Mouse (Mus musculus) embryo, embryonic 10 days (tissue): Measurements from ENCODE around the gene Nrf1.

Experiments
- DNase-seq: peaks from one replicate; pipeline ENCODE4 v3.0.0-alpha.2; 2015; ENCODE audit warnings: low spot score

Gene Nrf1

DNA sequence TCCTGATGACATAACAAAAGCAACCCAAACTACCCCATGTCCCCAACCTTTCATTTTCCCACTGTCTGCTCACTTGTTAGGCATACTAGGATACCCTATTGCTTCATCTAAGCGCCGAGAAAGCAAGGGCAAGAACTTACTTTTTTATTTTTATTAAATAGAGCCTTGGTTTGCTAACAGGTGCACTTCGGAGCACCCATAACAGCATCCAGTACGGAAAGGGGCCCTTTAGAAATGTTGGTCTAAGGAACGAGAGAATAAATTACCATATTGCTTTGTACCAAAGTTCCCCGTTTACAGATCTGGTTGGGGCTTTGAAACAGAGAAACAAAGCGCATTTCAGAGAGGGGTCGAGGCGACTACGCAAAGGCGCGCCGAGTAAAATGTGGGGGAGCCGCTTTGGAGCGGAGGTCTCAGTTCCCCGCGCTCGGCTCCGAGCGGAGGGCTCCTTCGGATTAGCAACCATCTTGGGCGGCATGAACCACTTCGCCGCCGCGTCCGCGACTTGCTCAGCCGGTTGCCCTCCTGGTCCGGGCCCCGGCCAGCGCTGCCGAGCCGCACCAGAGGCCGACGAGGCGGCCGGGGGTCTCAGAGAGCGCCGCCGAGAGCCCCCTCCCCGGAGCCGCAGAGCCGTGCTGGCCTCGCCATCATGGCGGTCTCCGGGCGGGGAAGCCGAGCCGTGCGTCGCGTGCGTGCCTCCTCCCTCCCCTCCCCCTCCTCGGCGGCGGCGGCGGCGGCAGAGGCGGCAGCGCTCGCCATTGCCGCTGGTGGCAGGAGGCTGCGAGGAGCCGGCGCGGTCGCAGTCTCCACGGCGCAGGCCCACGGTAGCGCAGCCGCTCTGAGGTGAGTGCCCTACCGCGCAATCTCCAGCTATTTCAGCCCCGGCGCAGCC, at the start of gene Nrf1:
Gene Nrf1, plus strand, starts transcription at position 718 of the 892 bp plus-strand sequence.
- peak; percentile 95 for DNase-seq

DNA sequence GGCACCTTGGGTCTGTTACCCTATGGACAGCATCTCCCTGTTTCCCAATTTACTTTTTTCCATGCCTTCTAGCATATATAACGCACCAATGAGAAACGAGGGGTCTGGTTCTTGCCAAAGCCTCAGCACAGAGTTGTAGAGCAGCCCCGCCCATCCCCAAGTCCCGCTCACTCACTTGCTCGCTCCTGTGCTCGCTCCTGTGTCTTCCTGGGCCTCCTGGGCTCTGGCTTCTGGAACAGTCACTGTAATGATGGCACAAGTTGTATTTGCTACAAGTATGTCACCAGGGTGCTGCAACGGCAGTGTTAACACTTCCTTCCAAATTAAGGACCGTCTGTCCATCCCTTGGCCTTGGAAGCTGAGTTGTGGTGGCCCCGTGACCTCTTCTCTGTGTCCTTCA, 49.6 kb upstream of the Nrf1 start:
- no peak for DNase-seq

GRCm38 (mm10) chr6:29998771-29999170, 49.0 kb upstream of the Nrf1 start:
- DNase-seq, result no peak

- no peak for DNase-seq
Observed at GRCm38 (mm10) chr6:30002628-30003027, 45.2 kb upstream of the Nrf1 start.

DNA sequence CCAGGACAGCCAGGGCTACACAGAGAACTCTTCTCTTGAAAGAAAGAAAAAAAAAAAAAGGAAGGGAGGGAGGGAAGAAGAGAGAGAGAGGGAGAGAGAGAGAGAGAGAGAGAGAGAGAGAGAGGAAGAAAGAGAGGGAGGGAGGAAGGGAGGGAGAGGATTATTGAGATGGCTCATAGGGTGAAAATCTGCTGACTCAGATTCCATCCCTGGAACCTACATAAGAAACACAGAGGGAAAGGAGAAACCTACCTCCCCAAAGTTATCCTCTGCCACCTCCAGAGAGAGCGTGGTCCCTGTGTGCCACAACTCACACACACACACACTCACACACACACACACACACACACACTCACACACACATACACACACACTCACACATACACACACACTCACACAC, 41.9 kb upstream of the Nrf1 start:
- no peak for DNase-seq

DNA sequence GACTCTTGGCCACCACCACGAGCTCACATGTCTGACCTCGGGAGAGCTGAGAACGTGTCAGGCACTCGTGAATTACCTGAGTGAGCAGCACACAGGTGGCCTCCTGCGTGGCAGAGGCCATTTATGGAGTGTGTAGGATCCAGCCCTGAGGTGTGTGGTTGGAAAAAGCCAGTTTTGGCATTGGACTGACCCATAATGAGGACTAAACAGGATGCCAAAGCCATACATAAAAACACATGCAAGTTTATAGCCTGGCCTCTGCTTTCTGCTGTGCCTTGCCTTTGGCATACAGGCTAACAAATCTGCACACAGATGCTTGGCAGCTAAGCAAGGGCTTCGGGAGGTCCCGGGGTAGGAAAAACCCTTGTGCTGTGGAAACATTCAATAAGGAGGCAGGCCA, 38.6 kb upstream of the Nrf1 start:
- DNase-seq, result no peak

GRCm38 (mm10) chr6:30013520-30013919, 34.3 kb upstream of the Nrf1 start:
- DNase-seq, result no peak

GRCm38 (mm10) chr6:30014187-30014864, 33.5 kb upstream of the Nrf1 start:
- DNase-seq, result no peak

GRCm38 (mm10) chr6:30021241-30021640, 26.5 kb upstream of the Nrf1 start:
- no peak for DNase-seq

- peak; percentile 18 for DNase-seq
Observed at GRCm38 (mm10) chr6:30021656-30022055, 26.1 kb upstream of the Nrf1 start.

- peak; percentile 62 for DNase-seq
Observed at GRCm38 (mm10) chr6:30026799-30027198, 21.0 kb upstream of the Nrf1 start.

GRCm38 (mm10) chr6:30028358-30028757, 19.4 kb upstream of the Nrf1 start:
- DNase-seq, result no peak

- DNase-seq, result no peak
Observed at GRCm38 (mm10) chr6:30035112-30035511, 12.7 kb upstream of the Nrf1 start.

- no peak for DNase-seq
Observed at GRCm38 (mm10) chr6:30041498-30041897, 6.3 kb upstream of the Nrf1 start.

GRCm38 (mm10) chr6:30042483-30042882, 5.3 kb upstream of the Nrf1 start:
- DNase-seq, result no peak

DNA sequence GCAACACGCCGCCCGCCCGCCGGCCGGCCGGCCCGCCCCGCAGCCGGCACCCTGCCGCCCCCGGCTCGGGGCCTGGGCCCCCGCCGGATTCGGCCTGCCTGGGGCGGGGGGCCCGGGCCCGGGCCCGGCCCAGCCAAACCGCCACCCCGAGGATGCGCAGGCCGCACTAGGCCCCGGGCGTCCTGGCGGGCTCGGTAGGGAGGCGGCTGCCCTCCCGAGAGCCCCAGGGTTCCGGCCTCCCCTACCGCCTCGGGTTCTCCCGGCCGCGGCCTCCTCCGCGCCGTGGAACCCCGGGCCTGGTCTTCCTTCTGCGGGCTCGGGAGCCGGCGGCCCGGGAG, 344 bp downstream of the Nrf1 start:
- DNase-seq, result no peak

- DNase-seq, result peak; percentile 50
Observed at GRCm38 (mm10) chr6:30048501-30049353, 939 bp downstream of the Nrf1 start.

GRCm38 (mm10) chr6:30053116-30053515, 5.3 kb downstream of the Nrf1 start:
- DNase-seq, result no peak

- DNase-seq, result no peak
Observed at GRCm38 (mm10) chr6:30062544-30062943, 14.8 kb downstream of the Nrf1 start.

DNA sequence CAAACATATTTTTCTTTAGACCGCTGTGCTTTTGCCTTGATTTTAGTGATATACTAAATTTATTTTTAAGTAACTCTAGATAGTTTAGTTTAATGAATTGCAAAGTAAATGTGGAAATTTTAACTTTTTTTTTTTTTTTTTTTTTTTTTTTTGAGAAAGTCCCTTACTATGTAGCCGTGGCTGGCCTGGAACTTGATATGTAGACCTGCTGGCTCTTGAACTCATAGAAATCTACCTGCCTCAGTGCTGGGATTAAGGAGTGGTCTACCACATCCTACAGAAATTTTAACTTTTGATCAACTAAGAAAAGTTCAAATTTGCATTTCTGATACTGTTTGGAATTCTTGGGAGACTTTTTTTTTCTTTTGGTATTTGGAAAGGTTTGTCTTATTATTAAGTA, 17.6 kb downstream of the Nrf1 start:
- DNase-seq, result no peak

- DNase-seq, result no peak
Observed at GRCm38 (mm10) chr6:30066746-30067145, 19.0 kb downstream of the Nrf1 start.

- DNase-seq, result no peak
Observed at GRCm38 (mm10) chr6:30072476-30072875, 24.7 kb downstream of the Nrf1 start.
